Mouse (Mus musculus) liver, postnatal 0 days (tissue): ENCODE data around the gene Myl7.

Experiments used
- CTCF ChIP-seq: sonication (generic); IDR thresholded peaks from 2 replicates; pipeline ENCODE4 v1.5.1; 2016; ENCODE audit warnings: antibody characterized with exemption, low read depth
- EP300 ChIP-seq: IDR thresholded peaks from 2 replicates; pipeline ENCODE4 v1.6.1; 2016; ENCODE audit warnings: antibody characterized with exemption, low read depth, mild to moderate bottlenecking

GRCm38 (mm10) chr11:5913256-5913655 is 14.7 kb upstream of the Myl7 start:
- TF ChIP-seq EP300: no peak
- no peak for TF ChIP-seq CTCF
